ENCODE assay signal across 8 mouse cellular contexts in genomic region chr8:102780899-102781298, GRCm38 (mm10). TPM values are rescaled to one million over a fixed set of nuclear protein-coding genes. Genes with fewer than 3 reads are reported as not detected.
A peak's percentile ranks its signal among the peaks of the same experiment; 100 is the strongest.
DNase-seq lines count a peak whose midpoint lies in the region; ATAC-seq and TF ChIP-seq lines count a peak whose summit lies in the region.

No protein-coding gene starts in this region.

- H3K36me3 ChIP-seq in ES-Bruce4 (ENCODE audit: control insufficient read depth, insufficient read depth, low read length, poor library complexity, severe bottlenecking): no peaks in the 10 kb centered on the region
- peaks cover 31% of the 10 kb centered on the region for H3K36me3 ChIP-seq in forebrain, embryonic 10.5 days (replicated peaks)
- H3K36me3 ChIP-seq in heart, embryonic 16.5 days (ENCODE audit: control insufficient read depth, insufficient read depth): no peaks in the 10 kb centered on the region
- no peaks in the 10 kb centered on the region for H3K36me3 ChIP-seq in liver, embryonic 15.5 days (replicated peaks)
- H3K36me3 ChIP-seq in neural tube, embryonic 15.5 days: peaks cover 2% of the 10 kb centered on the region; the same call in 1 of the 2 replicates

- no peak overlapping the region for H3K4me3 ChIP-seq in ES-Bruce4 (ENCODE audit: low read depth, low read length)
- peak overlapping the region; percentile 34; the same call in 1 of the 2 replicates for H3K4me3 ChIP-seq in brown adipose tissue, adult 24 weeks (ENCODE audit: insufficient read depth, low read depth, low read length)
- H3K4me3 ChIP-seq in forebrain, embryonic 10.5 days: peak overlapping the region; percentile 48
- H3K4me3 ChIP-seq in heart, embryonic 16.5 days (ENCODE audit: low read length): peak overlapping the region; percentile 48
- H3K4me3 ChIP-seq in liver, embryonic 15.5 days (replicated peaks): no peak overlapping the region
- peak overlapping the region; percentile 48 for H3K4me3 ChIP-seq in neural tube, embryonic 15.5 days (replicated peaks)

- ATAC-seq in heart, embryonic 16.5 days (replicated peaks; ENCODE audit: extremely low read depth, insufficient read depth, low FRiP score): no peak
- ATAC-seq in liver, embryonic 15.5 days (ENCODE audit: insufficient read depth): no peak
- ATAC-seq in neural tube, embryonic 15.5 days (ENCODE audit: low FRiP score): no peak

- H3K4me2 ChIP-seq in heart, embryonic 16.5 days (ENCODE audit: low read depth, low read length): peak overlapping the region; percentile 64
- peak overlapping the region; percentile 25; the same call in 1 of the 2 replicates for H3K4me2 ChIP-seq in liver, embryonic 15.5 days
- H3K4me2 ChIP-seq in neural tube, embryonic 15.5 days: peak overlapping the region; percentile 66

- no peak for TF ChIP-seq EP300 in ES-Bruce4 (IDR thresholded peaks at IDR 0.05; ENCODE audit: insufficient read depth, low read depth, low read length)

- 2% methylated on average over 12 of the region's 12 CpGs for WGBS in forebrain, embryonic 10.5 days
- under 1% methylated on average over 12 of the region's 12 CpGs for WGBS in heart, embryonic 16.5 days
- WGBS in liver, embryonic 15.5 days (ENCODE audit: insufficient replicate concordance): 3% methylated on average over 12 of the region's 12 CpGs
- under 1% methylated on average over 12 of the region's 12 CpGs for WGBS in neural tube, embryonic 15.5 days

- no peaks in the 10 kb centered on the region for H3K4me1 ChIP-seq in ES-Bruce4 (ENCODE audit: control insufficient read depth, insufficient read depth, low read length)
- no peaks in the 10 kb centered on the region for H3K4me1 ChIP-seq in brown adipose tissue, adult 24 weeks (ENCODE audit: control insufficient read depth, insufficient read depth, insufficient read length, low read length)
- peaks cover 38% of the 10 kb centered on the region for H3K4me1 ChIP-seq in forebrain, embryonic 10.5 days
- peaks cover 7% of the 10 kb centered on the region for H3K4me1 ChIP-seq in heart, embryonic 16.5 days (ENCODE audit: control insufficient read depth, insufficient read depth, low read length)
- no peaks in the 10 kb centered on the region for H3K4me1 ChIP-seq in liver, embryonic 15.5 days (replicated peaks)
- H3K4me1 ChIP-seq in neural tube, embryonic 15.5 days: peaks cover 36% of the 10 kb centered on the region

- TF ChIP-seq POLR2A in ES-Bruce4 (IDR thresholded peaks at IDR 0.05; ENCODE audit: insufficient read depth, low read length): no peak

- H3K27ac ChIP-seq in ES-Bruce4 (ENCODE audit: insufficient read depth, low read length): no peak overlapping the region
- no peak overlapping the region for H3K27ac ChIP-seq in brown adipose tissue, adult 24 weeks (replicated peaks; ENCODE audit: low read depth, low read length)
- peak overlapping the region; percentile 79 for H3K27ac ChIP-seq in forebrain, embryonic 10.5 days
- H3K27ac ChIP-seq in heart, embryonic 16.5 days (ENCODE audit: low read length): no peak overlapping the region
- no peak overlapping the region for H3K27ac ChIP-seq in liver, embryonic 15.5 days (replicated peaks)
- peak overlapping the region; percentile 80 for H3K27ac ChIP-seq in neural tube, embryonic 15.5 days (replicated peaks)

- no peaks in the 10 kb centered on the region for H3K9me3 ChIP-seq in ES-Bruce4 (replicated peaks; ENCODE audit: control insufficient read depth, insufficient read depth, low read length, poor library complexity, severe bottlenecking)
- H3K9me3 ChIP-seq in forebrain, embryonic 10.5 days: no peaks in the 10 kb centered on the region
- no peaks in the 10 kb centered on the region for H3K9me3 ChIP-seq in heart, embryonic 16.5 days (replicated peaks; ENCODE audit: control insufficient read depth, low read length)
- H3K9me3 ChIP-seq in liver, embryonic 15.5 days (replicated peaks): no peaks in the 10 kb centered on the region
- no peaks in the 10 kb centered on the region for H3K9me3 ChIP-seq in neural tube, embryonic 15.5 days (replicated peaks)

- peaks cover 32% of the 10 kb centered on the region for H3K27me3 ChIP-seq in ES-Bruce4 (ENCODE audit: control insufficient read depth, insufficient read depth, low read length, poor library complexity, severe bottlenecking)
- peaks cover 27% of the 10 kb centered on the region for H3K27me3 ChIP-seq in forebrain, embryonic 10.5 days (ENCODE audit: poor library complexity, severe bottlenecking)
- peaks cover 29% of the 10 kb centered on the region for H3K27me3 ChIP-seq in heart, embryonic 16.5 days (ENCODE audit: control insufficient read depth, insufficient read depth, low read length)
- peaks cover 38% of the 10 kb centered on the region for H3K27me3 ChIP-seq in liver, embryonic 15.5 days
- H3K27me3 ChIP-seq in neural tube, embryonic 15.5 days (replicated peaks): no peaks in the 10 kb centered on the region

- DNase-seq in forebrain, embryonic 10.5 days (ENCODE audit: extremely low spot score, low spot score): peak; percentile 86
- peak; percentile 86 to 88 for DNase-seq in kidney, postnatal 4 days
- DNase-seq in urinary bladder, postnatal 4 days (ENCODE audit: low spot score in 2 of 2): peak; percentile 43 to 74

- TF ChIP-seq CTCF in ES-Bruce4 (IDR thresholded peaks at IDR 0.05; ENCODE audit: low read depth, low read length): peak; percentile 70

- no peak overlapping the region for H3K9ac ChIP-seq in ES-Bruce4 (ENCODE audit: low read depth, poor library complexity, severe bottlenecking)
- H3K9ac ChIP-seq in heart, embryonic 16.5 days (ENCODE audit: low read length): peak overlapping the region; percentile 44
- H3K9ac ChIP-seq in liver, embryonic 15.5 days: no peak overlapping the region
- peak overlapping the region; percentile 45 for H3K9ac ChIP-seq in neural tube, embryonic 15.5 days (replicated peaks)

RNA-seq across cellular contexts. Expression of gene Cdh11, which starts 4.5 kb away (rescaled TPM):
- 0.84 and 1.1 TPM in 2 replicates for polyA plus RNA-seq in ES-Bruce4 (2011; ENCODE audit: insufficient read depth, insufficient read length, low read depth, missing spikeins)
- polyA plus RNA-seq in brown adipose tissue, adult 24 weeks (2012; ENCODE audit: insufficient read depth, insufficient read length, missing spikeins): 0.52 and 1.3 TPM in 2 replicates
- 56.2 and 61.7 TPM in 2 replicates for polyA plus RNA-seq in forebrain, embryonic 10.5 days (2016; fragmentation: Nextera tagmentation; extraction: Ambion mirVana)
- polyA plus RNA-seq in heart, embryonic 16.5 days (2015; fragmentation: Nextera tagmentation; extraction: Ambion mirVana): 44.2 and 46.0 TPM in 2 replicates
- polyA plus RNA-seq in liver, embryonic 15.5 days (2015; fragmentation: Nextera tagmentation; extraction: Ambion mirVana): 1.6 and 1.7 TPM in 2 replicates
- polyA plus RNA-seq in neural tube, embryonic 15.5 days (2015; fragmentation: Nextera tagmentation; extraction: Ambion mirVana): 51.6 and 61.2 TPM in 2 replicates

Comparison
In these comparisons a context has a peak if more than half of its experiments do, and no peak if none do; other contexts are left out.
1. H3K27ac ChIP-seq: peak in forebrain, embryonic 10.5 days (single experiment) and neural tube, embryonic 15.5 days (single experiment); none in ES-Bruce4 (single experiment), brown adipose tissue, adult 24 weeks (single experiment), heart, embryonic 16.5 days (single experiment) and liver, embryonic 15.5 days (single experiment).
2. H3K4me3 ChIP-seq: peak in brown adipose tissue, adult 24 weeks (single experiment), forebrain, embryonic 10.5 days (single experiment), heart, embryonic 16.5 days (single experiment) and neural tube, embryonic 15.5 days (single experiment); none in ES-Bruce4 (single experiment) and liver, embryonic 15.5 days (single experiment).
3. H3K9ac ChIP-seq: peak in heart, embryonic 16.5 days (single experiment) and neural tube, embryonic 15.5 days (single experiment); none in ES-Bruce4 (single experiment) and liver, embryonic 15.5 days (single experiment).
4. RNA of gene Cdh11, which starts 4.5 kb away (polyA plus RNA-seq): 56.2 to 61.7 TPM in forebrain, embryonic 10.5 days, 51.6 to 61.2 TPM in neural tube, embryonic 15.5 days and 44.2 to 46.0 TPM in heart, embryonic 16.5 days; 1.6 to 1.7 TPM in liver, embryonic 15.5 days, 0.84 to 1.1 TPM in ES-Bruce4 and 0.52 to 1.3 TPM in brown adipose tissue, adult 24 weeks; every median in the first group is over 10 times any median in the second.
5. Peak in every context shown above with its lines, with median percentiles within 50 percentile points of each other: DNase-seq and H3K4me2 ChIP-seq.